Mouse (Mus musculus) forebrain, postnatal 0 days (tissue): ENCODE results near the gene Stat3. TPM values are rescaled to one million over a fixed set of nuclear protein-coding genes. Genes with fewer than 3 reads are reported as not detected.

Experiments
- ATAC-seq: fragments of 200-750 bp; cut with Nextera tagmentation; 2 replicates; pipeline ENCODE4 v1.8.0; 2017; ENCODE audit warnings: mild to moderate bottlenecking, moderate library complexity
- DNase-seq: peaks from one replicate; pipeline ENCODE4 v3.0.0-alpha.2; 2015
- H3K27ac ChIP-seq: fragments of 300-500 bp; sonication (generic); 2 replicates; pipeline ENCODE4 v1.5.1; 2014; ENCODE audit warnings: low read depth, mild to moderate bottlenecking, antibody characterized with exemption, low read length, moderate library complexity, mixed read lengths
- H3K27me3 ChIP-seq: fragments of 300-500 bp; sonication (generic); 2 replicates; pipeline ENCODE4 v1.6.1; 2014; ENCODE audit warnings: mild to moderate bottlenecking, low read length, mixed read lengths; ENCODE audit not compliant: insufficient read depth
- H3K36me3 ChIP-seq: fragments of 300-500 bp; sonication (generic); 2 replicates; pipeline ENCODE4 v1.6.1; 2014; ENCODE audit warnings: mild to moderate bottlenecking, moderate library complexity; ENCODE audit not compliant: insufficient read depth
- H3K4me1 ChIP-seq: fragments of 300-500 bp; sonication (generic); 2 replicates; pipeline ENCODE4 v1.6.1; 2014; ENCODE audit warnings: antibody characterized with exemption; ENCODE audit not compliant: insufficient read depth
- H3K4me2 ChIP-seq: fragments of 300-500 bp; sonication (generic); 2 replicates; pipeline ENCODE4 v1.6.1; 2014; ENCODE audit warnings: low read depth, mild to moderate bottlenecking, moderate library complexity
- H3K4me3 ChIP-seq: fragments of 300-500 bp; sonication (generic); 2 replicates; pipeline ENCODE4 v1.5.1; 2014; ENCODE audit warnings: low read depth, low read length, mixed read lengths
- H3K9ac ChIP-seq: fragments of 300-500 bp; sonication (generic); 2 replicates; pipeline ENCODE4 v1.6.1; 2014; ENCODE audit warnings: mild to moderate bottlenecking
- H3K9me3 ChIP-seq: fragments of 300-500 bp; sonication (generic); 2 replicates; pipeline ENCODE4 v1.6.1; 2016; ENCODE audit warnings: low read length
- CTCF ChIP-seq: sonication (generic); IDR thresholded peaks from 2 replicates; pipeline ENCODE4 v1.5.1; 2016; ENCODE audit warnings: antibody characterized with exemption, control low read depth, low read depth
- WGBS: fragments of 180-500 bp; shearing (Covaris S2); extraction: QIAGEN DNeasy Blood & Tissue Kit; methylation state at CpG from one replicate; pipeline ENCODE4 v1.1.7; 2014; 5-methylcytosine and 5-hydroxymethylcytosine counted together
- polyA plus RNA-seq: library from polyadenylated mRNA; unstranded; fragments of >200 nt; fragmentation: Nextera tagmentation; extraction: Ambion mirVana; gene quantifications from 2 replicates; pipeline ENCODE4 v1.2.1, GENCODE M21; 2015
- total RNA-seq: library from RNA; depleted of rRNA; stranded (reverse); fragments of >200 nt; gene quantifications from 2 replicates; pipeline ENCODE4 v1.2.3, GENCODE M21; 2014

Stat3 gene
- total and polyA plus RNA-seq, 2 experiments from 2014 or later: 31.2 to 42.5 TPM

GRCm38 (mm10) chr11:100958613-100959463, 19.5 kb upstream of the Stat3 start:
- peaks cover 19% of the 10 kb centered on the region for H3K27me3 ChIP-seq
- H3K27ac ChIP-seq: no peak overlapping the region
- H3K9ac ChIP-seq: no peak overlapping the region
- peak overlapping the region; percentile 32 for H3K4me3 ChIP-seq
- H3K36me3 ChIP-seq: no peaks in the 10 kb centered on the region
- 9% methylated on average over 76 of the region's 76 CpGs for WGBS
- no peak; the same call in 1 of the 2 replicates for TF ChIP-seq CTCF
- H3K4me2 ChIP-seq: peak overlapping the region; percentile 47
- 0 out of 2 replicates have a peak, but pooled peaks cover 3% of the 10 kb centered on the region for H3K4me1 ChIP-seq
- H3K9me3 ChIP-seq: no peaks in the 10 kb centered on the region
- ATAC-seq (no peak), DNase-seq (no peak)

GRCm38 (mm10) chr11:100957915-100958469, 18.7 kb upstream of the Stat3 start:
- no peak overlapping the region for H3K4me3 ChIP-seq
- WGBS: 44% methylated on average over 5 of the region's 6 CpGs
- H3K27me3 ChIP-seq: peaks cover 19% of the 10 kb centered on the region
- no peak overlapping the region for H3K27ac ChIP-seq
- no peak for TF ChIP-seq CTCF
- no peak for DNase-seq
- H3K4me1 ChIP-seq: 0 out of 2 replicates have a peak, but pooled peaks cover 3% of the 10 kb centered on the region
- H3K9ac ChIP-seq: no peak overlapping the region
- no peak overlapping the region for H3K4me2 ChIP-seq
- no peaks in the 10 kb centered on the region for H3K36me3 ChIP-seq
- ATAC-seq: no peak
- H3K9me3 ChIP-seq: no peaks in the 10 kb centered on the region

- no peak overlapping the region for H3K27ac ChIP-seq
- H3K4me2 ChIP-seq: no peak overlapping the region
- peak; percentile 90 for DNase-seq
- WGBS: 2% methylated on average over 5 of the region's 5 CpGs
- H3K9me3 ChIP-seq: no peaks in the 10 kb centered on the region
- TF ChIP-seq CTCF: peak; percentile 96
- H3K9ac ChIP-seq: no peak overlapping the region
- no peak overlapping the region for H3K4me3 ChIP-seq
- peak; percentile 69 for ATAC-seq
- H3K27me3 ChIP-seq: peaks cover 19% of the 10 kb centered on the region
- H3K4me1 ChIP-seq: 0 out of 2 replicates have a peak, but pooled peaks cover 3% of the 10 kb centered on the region
- no peaks in the 10 kb centered on the region for H3K36me3 ChIP-seq
Observed at GRCm38 (mm10) chr11:100957244-100957643, 17.9 kb upstream of the Stat3 start.

GRCm38 (mm10) chr11:100949540-100949939, 10.2 kb upstream of the Stat3 start:
- TF ChIP-seq CTCF: no peak
- Histone ChIP-seq H3K27me3 (no peaks in the 10 kb centered on the region), H3K9ac (no peak overlapping the region), H3K9me3 (0 out of 2 replicates have a peak, but pooled peaks cover 7% of the 10 kb centered on the region), H3K4me1 (no peaks in the 10 kb centered on the region), H3K4me3 (no peak overlapping the region), H3K27ac (no peak overlapping the region), H3K4me2 (no peak overlapping the region), H3K36me3 (no peaks in the 10 kb centered on the region)
- no peak for ATAC-seq
- 100% methylated on average over 1 of the region's 1 CpGs for WGBS
- DNase-seq: no peak

DNA sequence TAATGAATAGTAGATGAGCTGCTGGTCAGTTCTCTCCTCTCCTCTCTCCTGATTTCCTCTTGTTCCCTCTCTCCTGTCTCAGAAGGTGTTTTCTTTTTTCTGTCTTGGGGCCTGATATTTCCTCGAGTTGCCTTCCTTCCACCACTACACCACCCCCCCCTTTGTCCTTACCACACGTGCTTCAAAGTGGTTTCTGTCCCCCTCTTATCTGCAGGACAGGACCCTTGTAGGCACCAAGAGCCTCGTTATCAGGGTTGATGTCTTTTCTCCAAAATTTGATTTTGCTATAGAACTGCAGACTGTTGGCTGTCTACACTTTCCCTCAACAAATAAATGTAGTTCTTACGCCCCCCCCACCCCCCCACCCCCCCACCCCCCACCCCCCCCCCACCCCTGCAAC, 9.0 kb upstream of the Stat3 start:
- Histone ChIP-seq H3K36me3 (no peaks in the 10 kb centered on the region), H3K4me2 (no peak overlapping the region), H3K9ac (no peak overlapping the region), H3K4me1 (no peaks in the 10 kb centered on the region), H3K4me3 (no peak overlapping the region), H3K9me3 (0 out of 2 replicates have a peak, but pooled peaks cover 7% of the 10 kb centered on the region), H3K27me3 (no peaks in the 10 kb centered on the region), H3K27ac (no peak overlapping the region)
- no peak for TF ChIP-seq CTCF
- WGBS: 45% methylated on average over 4 of the region's 4 CpGs
- DNase-seq: no peak
- ATAC-seq: no peak

DNA sequence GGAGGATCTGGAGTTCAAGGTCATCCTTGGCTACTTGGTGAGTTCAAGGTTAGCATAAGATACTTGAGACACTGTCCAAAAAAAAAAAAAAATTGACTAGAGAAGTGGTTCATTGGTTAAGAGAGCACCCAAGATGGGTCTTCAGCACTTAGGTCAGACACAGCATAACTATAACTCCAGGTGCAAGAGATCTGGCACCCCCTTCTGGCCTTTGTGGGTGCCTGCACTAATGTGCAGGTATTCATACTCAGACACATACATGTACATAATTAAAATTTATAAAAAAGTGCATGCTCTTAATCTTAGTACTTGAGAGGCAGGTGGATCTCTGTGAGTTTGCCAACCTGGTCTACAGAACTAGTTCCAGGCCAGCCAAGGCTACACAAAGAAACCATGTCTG, 8.2 kb upstream of the Stat3 start:
- H3K9ac ChIP-seq: no peak overlapping the region
- H3K9me3 ChIP-seq: 0 out of 2 replicates have a peak, but pooled peaks cover 7% of the 10 kb centered on the region
- H3K27ac ChIP-seq: no peak overlapping the region
- DNase-seq (no peak), ATAC-seq (no peak)
- no peaks in the 10 kb centered on the region for H3K36me3 ChIP-seq
- H3K4me2 ChIP-seq: no peak overlapping the region
- H3K4me3 ChIP-seq: no peak overlapping the region
- no peaks in the 10 kb centered on the region for H3K4me1 ChIP-seq
- no peaks in the 10 kb centered on the region for H3K27me3 ChIP-seq
- 0 out of 2 replicates have a peak, but pooled peaks have one; percentile 15 for TF ChIP-seq CTCF

GRCm38 (mm10) chr11:100946862-100947261, 7.5 kb upstream of the Stat3 start:
- ATAC-seq (peak; percentile 58), DNase-seq (peak; percentile 38)
- H3K4me3 ChIP-seq: no peak overlapping the region
- no peak overlapping the region for H3K9ac ChIP-seq
- no peaks in the 10 kb centered on the region for H3K36me3 ChIP-seq
- H3K27ac ChIP-seq: no peak overlapping the region
- H3K27me3 ChIP-seq: no peaks in the 10 kb centered on the region
- H3K4me1 ChIP-seq: no peaks in the 10 kb centered on the region
- TF ChIP-seq CTCF: no peak
- H3K9me3 ChIP-seq: 0 out of 2 replicates have a peak, but pooled peaks cover 7% of the 10 kb centered on the region
- H3K4me2 ChIP-seq: no peak overlapping the region
- 32% methylated on average over 4 of the region's 4 CpGs for WGBS
